Mouse (Mus musculus) liver, embryonic 11.5 days (tissue): ENCODE data around the gene Hmgb2. TPM values are rescaled to one million over a fixed set of nuclear protein-coding genes. Genes with fewer than 3 reads are reported as not detected.

Source experiments
- ATAC-seq: fragments of 200-750 bp; cut with Nextera tagmentation; replicated peaks from 2 replicates; pipeline ENCODE4 v1.8.0; 2017; ENCODE audit warnings: moderate number of reproducible peaks, mild to moderate bottlenecking, moderate TSS enrichment, moderate library complexity; ENCODE audit not compliant: low FRiP score
- DNase-seq: peaks from one replicate; pipeline ENCODE4 v3.0.0-alpha.2; 2017; ENCODE audit warnings: low spot score
- H3K27ac ChIP-seq: fragments of 300-500 bp; sonication (generic); 2 replicates; pipeline ENCODE4 v1.5.1; 2014; ENCODE audit warnings: mild to moderate bottlenecking, low read depth, low read length, control low read depth
- H3K27me3 ChIP-seq: fragments of 300-500 bp; sonication (generic); replicated peaks from 2 replicates; pipeline ENCODE4 v1.6.1; 2014; ENCODE audit warnings: low read length, mixed read lengths; ENCODE audit not compliant: control insufficient read depth, insufficient read depth
- H3K36me3 ChIP-seq: fragments of 300-500 bp; sonication (generic); 2 replicates; pipeline ENCODE4 v1.6.1; 2014; ENCODE audit warnings: mild to moderate bottlenecking, low read length, moderate library complexity, mixed read lengths; ENCODE audit not compliant: control insufficient read depth, insufficient read depth
- H3K4me1 ChIP-seq: fragments of 300-500 bp; sonication (generic); replicated peaks from 2 replicates; pipeline ENCODE4 v1.6.1; 2014; ENCODE audit warnings: low read length, mixed read lengths; ENCODE audit not compliant: control insufficient read depth, insufficient read depth
- H3K4me2 ChIP-seq: fragments of 300-500 bp; sonication (generic); 2 replicates; pipeline ENCODE4 v1.6.1; 2014; ENCODE audit warnings: mild to moderate bottlenecking, control low read depth, moderate library complexity
- H3K4me3 ChIP-seq: fragments of 300-500 bp; sonication (generic); 2 replicates; pipeline ENCODE4 v1.5.1; 2014; ENCODE audit warnings: low read depth, low read length, control low read depth
- H3K9ac ChIP-seq: fragments of 300-500 bp; sonication (generic); 2 replicates; pipeline ENCODE4 v1.6.1; 2014; ENCODE audit warnings: low read depth, low read length, control low read depth
- H3K9me3 ChIP-seq: fragments of 300-500 bp; sonication (generic); 2 replicates; pipeline ENCODE4 v1.6.1; 2016; ENCODE audit warnings: low read length, inconsistent platforms, mixed read lengths; ENCODE audit not compliant: control insufficient read depth
- WGBS: fragments of 180-500 bp; shearing (Covaris S2); extraction: QIAGEN DNeasy Blood & Tissue Kit; methylation state at CpG from one replicate; pipeline ENCODE4 v1.1.7; 2014; 5-methylcytosine and 5-hydroxymethylcytosine counted together
- polyA plus RNA-seq: library from polyadenylated mRNA; unstranded; fragments of >200 nt; fragmentation: Nextera tagmentation; extraction: Ambion mirVana; gene quantifications from 2 replicates; pipeline ENCODE4 v1.2.1, GENCODE M21; 2014

The Hmgb2 gene
- polyA plus RNA-seq, 1 experiment from 2014 or later = 542 TPM

DNA sequence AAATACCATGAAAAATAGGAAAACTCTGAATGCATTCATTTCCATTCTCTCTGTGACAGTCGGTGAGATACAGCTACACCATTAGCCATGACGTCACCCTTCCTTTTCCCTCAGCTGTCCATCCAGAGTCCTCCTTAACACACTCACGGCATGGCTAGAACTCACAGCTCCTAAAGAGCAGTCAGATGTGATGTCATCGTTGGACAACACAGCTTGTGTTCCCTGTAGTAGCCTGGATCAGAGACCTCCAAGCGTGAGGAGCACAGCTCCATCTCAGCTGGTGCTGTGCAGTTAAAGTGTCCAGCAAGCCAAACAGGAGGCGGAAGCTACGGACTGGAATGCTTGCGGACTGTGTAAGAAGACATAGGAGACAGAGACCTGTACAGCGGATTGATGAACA, 49.2 kb downstream of the Hmgb2 start:
- DNase-seq = no peak
- H3K9me3 ChIP-seq = no peaks in the 10 kb centered on the region
- no peaks in the 10 kb centered on the region for H3K27me3 ChIP-seq
- ATAC-seq = no peak
- WGBS = 86% methylated on average over 9 of the region's 9 CpGs
- no peak overlapping the region for H3K4me3 ChIP-seq
- no peak overlapping the region for H3K9ac ChIP-seq
- no peak overlapping the region for H3K4me2 ChIP-seq
- no peaks in the 10 kb centered on the region for H3K4me1 ChIP-seq
- no peak overlapping the region for H3K27ac ChIP-seq
- no peaks in the 10 kb centered on the region for H3K36me3 ChIP-seq

DNA sequence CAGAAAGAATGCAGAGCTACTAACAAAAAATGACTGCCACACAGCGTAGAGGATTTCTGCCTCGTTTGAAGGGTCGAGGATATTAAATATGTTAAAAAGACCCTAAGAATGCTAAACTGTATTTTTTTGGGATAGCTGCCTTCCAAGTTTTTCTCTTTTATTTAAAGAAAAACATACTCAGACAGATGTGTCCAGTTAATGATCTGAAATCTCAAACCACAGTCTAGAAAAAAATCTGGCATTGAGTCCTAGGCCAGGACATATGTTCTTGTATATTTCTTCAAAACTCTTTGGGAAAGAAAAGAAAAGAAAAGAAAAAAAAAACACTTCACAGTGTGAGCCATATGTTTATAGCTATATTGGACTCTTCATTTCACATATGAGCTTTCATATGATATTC, 51.0 kb downstream of the Hmgb2 start:
- Histone ChIP-seq H3K9me3 (no peaks in the 10 kb centered on the region), H3K4me2 (no peak overlapping the region), H3K36me3 (no peaks in the 10 kb centered on the region), H3K4me3 (no peak overlapping the region), H3K27ac (no peak overlapping the region), H3K27me3 (no peaks in the 10 kb centered on the region), H3K9ac (no peak overlapping the region), H3K4me1 (no peaks in the 10 kb centered on the region)
- WGBS = 88% methylated on average over 3 of the region's 3 CpGs
- ATAC-seq = no peak
- DNase-seq = no peak

DNA sequence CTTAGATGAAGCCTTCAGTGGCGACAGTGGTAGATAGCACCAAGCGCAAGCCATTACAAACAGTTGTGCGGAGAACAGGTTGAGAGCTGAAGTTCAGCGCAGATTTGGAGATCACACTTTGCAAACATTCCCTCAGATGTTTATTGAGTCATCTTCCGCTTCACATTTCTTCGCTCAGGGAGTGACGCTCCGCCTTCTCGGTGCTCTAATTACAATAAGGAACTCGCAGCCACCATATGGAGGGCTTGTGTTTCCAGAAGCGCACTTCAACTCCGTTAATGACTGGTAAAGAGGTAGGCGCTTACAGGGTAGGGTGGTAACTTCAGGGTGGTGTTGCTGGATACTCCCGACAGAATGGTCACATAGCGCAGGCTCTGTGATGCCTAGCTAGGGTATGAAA, 52.0 kb downstream of the Hmgb2 start:
- no peak for DNase-seq
- Histone ChIP-seq H3K4me1 (no peaks in the 10 kb centered on the region), H3K4me2 (no peak overlapping the region), H3K27ac (no peak overlapping the region), H3K27me3 (no peaks in the 10 kb centered on the region), H3K9ac (no peak overlapping the region), H3K4me3 (no peak overlapping the region), H3K9me3 (no peaks in the 10 kb centered on the region), H3K36me3 (no peaks in the 10 kb centered on the region)
- no peak for ATAC-seq
- WGBS = 88% methylated on average over 15 of the region's 15 CpGs

DNA sequence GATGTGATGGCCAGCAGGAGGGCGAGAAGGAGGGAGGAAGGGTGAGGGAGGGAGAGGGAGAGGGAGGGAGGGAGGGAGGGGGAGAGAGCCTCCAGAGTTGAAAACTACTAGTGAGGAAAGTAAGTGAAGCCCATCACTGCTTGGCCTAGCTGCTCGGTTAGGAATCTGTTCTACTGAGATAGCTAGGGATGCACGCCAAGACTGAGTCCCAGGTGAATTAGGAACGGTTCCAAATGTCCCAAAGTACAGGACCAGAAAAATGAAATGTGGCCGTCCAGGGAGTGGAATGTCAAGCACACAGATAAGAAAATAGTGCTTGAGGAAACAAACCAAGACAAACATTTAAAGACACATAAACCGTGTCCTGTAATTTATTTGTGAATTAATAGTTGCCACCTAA, 53.3 kb downstream of the Hmgb2 start:
- H3K4me1 ChIP-seq = no peaks in the 10 kb centered on the region
- H3K9ac ChIP-seq = no peak overlapping the region
- no peak for ATAC-seq
- no peak overlapping the region for H3K4me2 ChIP-seq
- no peak overlapping the region for H3K27ac ChIP-seq
- no peaks in the 10 kb centered on the region for H3K36me3 ChIP-seq
- 73% methylated on average over 6 of the region's 6 CpGs for WGBS
- H3K27me3 ChIP-seq = no peaks in the 10 kb centered on the region
- no peaks in the 10 kb centered on the region for H3K9me3 ChIP-seq
- no peak for DNase-seq
- H3K4me3 ChIP-seq = no peak overlapping the region

Other genes with a start within 250 kb of the Hmgb2 start
- gene Hand2, start 190.9 kb upstream of the Hmgb2 start, polyA plus RNA-seq = 5.4 TPM in 2 replicates
- not detected in 2 replicates for gene Scrg1, start 56.0 kb upstream of the Hmgb2 start, polyA plus RNA-seq
- gene Sap30, start 24.0 kb upstream of the Hmgb2 start, polyA plus RNA-seq = 42.9 and 45.7 TPM in 2 replicates
- 17.4 and 22.6 TPM in 2 replicates for gene Galnt7, start 141.1 kb downstream of the Hmgb2 start, polyA plus RNA-seq